Mouse (Mus musculus) heart, postnatal 0 days (tissue): ENCODE measurements at regions not wholly inside any gene's neighbourhood (a gene's known extent, or its start where the extent isn't known, plus 50 kb on each side); places are given as distances from the start of the nearest gene placed in this dataset.

ENCODE experiments used
- CTCF ChIP-seq: IDR thresholded peaks from 2 replicates; pipeline ENCODE4 v1.5.1; 2016; ENCODE audit warnings: antibody characterized with exemption, control low read depth, low read depth
- EP300 ChIP-seq: IDR thresholded peaks from 2 replicates; pipeline ENCODE4 v1.6.1; 2016; ENCODE audit warnings: antibody characterized with exemption, low read depth

GRCm38 (mm10) chr2:48650281-48650680 is 163.6 kb upstream of the Acvr2a start:
- TF ChIP-seq CTCF (no peak), EP300 (no peak)
